Mouse (Mus musculus) C2C12 (cell line): Measurements from ENCODE around the gene Cela3a. TPM values are rescaled to one million over a fixed set of nuclear protein-coding genes. Genes with fewer than 3 reads are reported as not detected.

Experiments used
- H3K27me3 ChIP-seq: one replicate; pipeline ENCODE4 v1.6.1; 2011; ENCODE audit not compliant: control insufficient read depth, insufficient read depth, insufficient read length
- H3K36me3 ChIP-seq: one replicate; pipeline ENCODE4 v1.6.1; 2011; ENCODE audit not compliant: control insufficient read depth, insufficient read depth
- H3K4me3 ChIP-seq: one replicate; pipeline ENCODE4 v1.5.1; 2011; ENCODE audit warnings: mild to moderate bottlenecking, control low read depth; ENCODE audit not compliant: poor library complexity, insufficient read depth, severe bottlenecking
- H3K79me2 ChIP-seq: one replicate; pipeline ENCODE4 v1.6.1; 2011; ENCODE audit not compliant: control insufficient read depth, insufficient read depth
- H3K79me3 ChIP-seq: one replicate; pipeline ENCODE4 v1.6.1; 2011; ENCODE audit warnings: low read depth, control low read depth
- H3ac ChIP-seq: one replicate; pipeline ENCODE3; 2011; ENCODE audit warnings: low read depth; ENCODE audit not compliant: control insufficient read depth, insufficient read length
- CEBPB ChIP-seq: IDR thresholded peaks from one replicate; pipeline ENCODE4 v1.6.1; 2011; ENCODE audit warnings: low read depth, mild to moderate bottlenecking, control low read depth, moderate library complexity
- CTCF ChIP-seq: IDR thresholded peaks from one replicate; pipeline ENCODE4 v1.5.1; 2011; ENCODE audit not compliant: control insufficient read depth, insufficient read depth, insufficient read length
- FOSL1 ChIP-seq: IDR thresholded peaks from one replicate; pipeline ENCODE4 v1.8.0; 2011; ENCODE audit warnings: mild to moderate bottlenecking, low read length; ENCODE audit not compliant: poor library complexity, insufficient read depth, severe bottlenecking
- MAX ChIP-seq: IDR thresholded peaks from one replicate; pipeline ENCODE4 v1.6.1; 2011; ENCODE audit warnings: mild to moderate bottlenecking, control low read depth
- MYOD1 ChIP-seq: IDR thresholded peaks from one replicate; pipeline ENCODE4 v1.6.1; 2011; ENCODE audit warnings: low read depth; ENCODE audit not compliant: control insufficient read depth, insufficient read length
- MYOG ChIP-seq: IDR thresholded peaks from one replicate; pipeline ENCODE4 v1.6.1; 2011; ENCODE audit not compliant: control insufficient read depth, insufficient read length; ENCODE audit errors: extremely low read depth
- USF1 ChIP-seq: IDR thresholded peaks from one replicate; pipeline ENCODE4 v1.6.1; 2011; ENCODE audit warnings: low read depth, mild to moderate bottlenecking, control low read depth, moderate library complexity
- polyA plus RNA-seq: library from polyadenylated mRNA; unstranded; fragments of >200 nt; fragmentation: generic; extraction: Trizol; gene quantifications from one replicate; pipeline ENCODE4 v1.2.1, GENCODE M21; 2012; ENCODE audit warnings: missing spikeins

Cela3a gene
- polyA plus RNA-seq, 1 experiment = not detected

DNA sequence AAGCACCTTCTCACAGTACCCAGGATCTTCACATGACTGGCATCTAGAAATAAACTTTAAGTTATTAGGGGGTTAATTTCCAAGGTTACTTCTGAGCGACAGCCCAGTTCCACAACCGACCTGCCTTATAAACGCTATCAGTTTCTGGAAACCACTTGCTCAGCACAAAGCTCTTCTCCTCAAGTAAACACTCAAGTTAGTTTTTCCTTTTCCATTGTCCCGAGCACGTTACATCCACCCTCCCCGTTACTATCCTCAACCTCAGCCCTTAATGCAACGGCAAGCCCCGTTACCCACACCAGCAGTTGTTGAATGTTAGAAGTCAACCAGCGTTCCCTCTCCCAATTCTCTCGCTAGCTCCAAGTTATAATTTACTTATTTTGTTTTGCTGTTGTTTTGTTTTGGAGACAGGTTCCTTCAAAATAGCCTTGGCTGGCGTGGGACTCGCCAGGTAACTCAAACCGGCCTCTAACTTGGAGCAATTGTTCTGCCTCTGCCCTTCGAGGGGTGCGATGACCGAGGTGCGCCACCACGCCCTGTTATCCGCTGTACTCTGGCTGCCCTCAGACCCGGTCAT lies 22.0 kb downstream of the Cela3a start:
- no peak for TF ChIP-seq MYOD1
- TF ChIP-seq CTCF = no peak
- no peak for TF ChIP-seq FOSL1
- TF ChIP-seq MYOG = no peak
- no peak for TF ChIP-seq MAX
- TF ChIP-seq CEBPB = no peak
- TF ChIP-seq USF1 = no peak
- peaks cover 11% of the 10 kb centered on the region for H3K79me2 ChIP-seq
- peak overlapping the region; percentile 56 for H3K4me3 ChIP-seq
- peaks cover 7% of the 10 kb centered on the region for H3K79me3 ChIP-seq
- peak overlapping the region; percentile 76 for H3ac ChIP-seq
- no peaks in the 10 kb centered on the region for H3K36me3 ChIP-seq
- H3K27me3 ChIP-seq = no peaks in the 10 kb centered on the region

DNA sequence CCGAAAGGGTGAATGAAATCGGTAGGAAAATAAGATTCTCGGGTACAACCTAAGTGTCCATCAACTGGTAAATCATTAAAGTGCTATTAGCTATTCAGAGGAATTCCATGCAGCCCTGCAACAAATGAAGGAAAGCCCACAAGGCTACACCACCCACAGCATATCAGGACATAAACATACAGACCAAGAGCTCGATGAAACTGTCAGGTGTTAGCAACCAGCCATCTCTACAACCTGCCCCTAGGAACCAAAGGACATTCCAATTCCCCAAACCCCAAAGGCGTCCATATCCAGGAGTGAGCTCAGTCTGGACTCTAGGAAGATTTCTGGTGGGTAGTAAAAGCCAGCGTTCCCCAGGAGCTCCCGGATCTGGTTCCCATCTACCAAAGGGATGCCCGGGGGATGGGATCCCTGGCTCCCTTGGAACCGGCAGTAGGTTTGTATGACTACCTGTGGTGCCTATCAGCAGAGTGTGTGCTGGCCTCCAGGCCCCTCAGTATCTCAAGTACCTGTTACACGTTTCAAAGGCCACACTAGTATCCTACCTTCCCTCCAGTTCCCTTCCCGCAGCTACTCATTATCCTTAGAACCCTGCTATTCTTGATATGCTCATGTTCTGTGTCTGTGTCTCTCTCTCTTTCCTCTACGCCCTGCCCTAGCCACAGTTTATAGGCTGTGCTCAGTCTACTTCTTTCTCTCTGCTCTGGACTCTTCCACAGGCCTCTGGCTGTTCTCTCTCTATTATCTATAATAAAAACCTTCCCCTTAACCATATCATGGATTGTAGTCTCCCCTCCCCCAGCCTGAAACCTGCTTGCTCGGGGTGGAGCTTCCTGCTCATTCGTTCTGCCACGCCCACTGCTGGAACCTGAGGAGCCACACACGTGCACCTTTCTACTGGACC lies 28.6 kb downstream of the Cela3a start:
- Histone ChIP-seq H3K4me3 (no peak overlapping the region), H3K36me3 (peaks cover 2% of the 10 kb centered on the region), H3K79me3 (peaks cover 5% of the 10 kb centered on the region), H3ac (no peak overlapping the region), H3K79me2 (peaks cover 11% of the 10 kb centered on the region), H3K27me3 (no peaks in the 10 kb centered on the region)
- no peak for TF ChIP-seq MAX
- no peak for TF ChIP-seq CEBPB

DNA sequence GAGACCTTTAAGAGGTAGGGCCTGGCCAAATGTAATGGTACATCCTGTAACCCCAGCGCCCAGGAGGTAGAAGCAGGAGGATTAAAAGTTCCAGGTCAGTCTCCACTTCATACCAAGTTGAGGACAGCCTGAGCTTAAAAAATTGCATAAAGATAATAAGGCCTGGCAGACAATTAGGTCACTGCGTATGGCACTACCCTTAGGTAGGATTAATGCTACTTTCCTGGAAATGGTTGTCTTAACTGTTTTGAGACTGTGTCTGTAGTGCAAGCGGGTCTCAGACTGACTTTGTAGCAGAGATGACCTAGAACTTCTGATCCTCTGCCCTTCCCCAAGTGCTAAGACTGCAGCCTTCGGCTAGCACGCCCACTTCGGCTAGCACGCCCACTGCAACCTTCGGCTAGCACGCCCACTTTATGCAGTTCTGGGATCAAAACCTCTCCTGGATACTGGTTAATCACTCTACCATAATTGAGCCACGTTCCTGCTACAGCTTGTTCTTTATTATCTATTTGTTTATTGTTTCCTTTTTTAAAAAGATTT lies 29.8 kb downstream of the Cela3a start:
- Histone ChIP-seq H3ac (no peak overlapping the region), H3K27me3 (no peaks in the 10 kb centered on the region), H3K79me3 (peaks cover 5% of the 10 kb centered on the region), H3K79me2 (peaks cover 11% of the 10 kb centered on the region), H3K4me3 (no peak overlapping the region), H3K36me3 (peaks cover 2% of the 10 kb centered on the region)
- TF ChIP-seq MYOG (no peak), MAX (no peak), CEBPB (no peak), USF1 (no peak)

DNA sequence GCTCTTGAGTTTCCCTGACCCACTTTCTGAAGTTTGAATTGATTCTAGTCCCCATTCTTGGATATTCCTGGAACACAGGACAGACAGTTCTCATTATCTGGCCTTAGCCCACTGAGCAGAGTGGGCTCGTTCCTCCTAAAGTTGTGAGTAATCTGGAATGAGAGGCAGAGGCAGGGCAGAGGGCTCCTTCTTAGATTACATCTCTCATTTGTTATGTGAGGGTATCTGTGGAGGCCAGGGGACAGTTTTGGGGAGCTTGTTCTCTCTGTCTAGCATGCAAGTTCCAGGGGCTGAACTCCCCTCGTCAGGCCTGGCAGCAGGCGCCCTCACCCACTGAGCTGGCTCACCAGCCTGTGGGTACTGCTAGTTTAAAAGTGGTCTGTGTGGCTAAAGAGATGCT lies 30.5 kb downstream of the Cela3a start:
- no peak overlapping the region for H3ac ChIP-seq
- H3K79me3 ChIP-seq = peaks cover 5% of the 10 kb centered on the region
- peaks cover 11% of the 10 kb centered on the region for H3K79me2 ChIP-seq
- TF ChIP-seq CTCF = no peak
- no peak for TF ChIP-seq MYOD1
- TF ChIP-seq CEBPB = no peak
- TF ChIP-seq MAX = no peak
- no peak for TF ChIP-seq USF1
- TF ChIP-seq MYOG = no peak
- TF ChIP-seq FOSL1 = no peak
- no peak overlapping the region for H3K4me3 ChIP-seq
- peaks cover 2% of the 10 kb centered on the region for H3K36me3 ChIP-seq
- H3K27me3 ChIP-seq = no peaks in the 10 kb centered on the region

DNA sequence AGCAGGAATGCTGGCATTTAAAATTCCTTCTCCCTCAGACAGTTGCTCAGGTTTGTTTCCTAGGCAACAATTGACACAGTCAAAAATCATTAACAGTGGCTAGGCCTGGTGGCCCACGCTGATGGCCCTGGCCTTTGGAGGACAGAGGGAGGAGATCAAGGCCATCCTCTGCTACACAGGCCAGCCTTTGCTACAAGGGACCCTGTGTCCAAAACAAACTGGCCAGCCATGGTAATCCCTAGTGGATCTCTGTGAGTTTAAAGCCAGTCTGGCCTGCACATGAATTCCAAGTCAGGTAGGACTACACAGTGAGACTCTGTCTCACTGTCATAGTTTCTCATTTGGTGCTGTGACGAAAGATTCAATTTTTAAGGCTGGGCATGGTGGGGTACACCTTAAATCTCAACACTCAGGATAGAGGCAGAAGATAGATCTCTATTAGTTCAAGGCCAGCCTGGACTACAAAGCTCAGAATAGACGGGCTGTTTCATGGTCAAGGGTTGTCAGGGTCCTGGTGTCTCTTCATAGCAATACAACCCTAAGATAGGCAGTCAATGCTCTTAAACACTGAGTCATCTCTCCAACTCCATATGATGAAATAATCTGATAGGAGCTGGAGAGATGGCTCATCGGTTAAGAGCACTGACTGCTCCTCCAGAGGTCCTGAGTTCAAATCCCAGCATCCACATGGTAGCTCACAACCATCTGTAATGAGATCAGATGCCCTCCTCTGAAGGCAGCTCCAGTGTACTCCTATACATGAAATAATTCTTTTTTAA lies 31.9 kb downstream of the Cela3a start:
- H3ac ChIP-seq = no peak overlapping the region
- H3K27me3 ChIP-seq = no peaks in the 10 kb centered on the region
- no peak for TF ChIP-seq MYOG
- TF ChIP-seq USF1 = no peak
- no peak for TF ChIP-seq CEBPB
- no peak for TF ChIP-seq CTCF
- TF ChIP-seq MYOD1 = no peak
- no peak for TF ChIP-seq FOSL1
- no peak for TF ChIP-seq MAX
- no peak overlapping the region for H3K4me3 ChIP-seq
- peaks cover 2% of the 10 kb centered on the region for H3K36me3 ChIP-seq
- H3K79me3 ChIP-seq = peaks cover 5% of the 10 kb centered on the region
- H3K79me2 ChIP-seq = peaks cover 11% of the 10 kb centered on the region
